Mouse (Mus musculus) forebrain, embryonic 15.5 days (tissue): Measurements from ENCODE around the gene Aldh3b2. TPM values are rescaled to one million over a fixed set of nuclear protein-coding genes. Genes with fewer than 3 reads are reported as not detected.
A peak's percentile ranks its signal among the peaks of the same experiment; 100 is the strongest.
"Not testable (repeated sequence)": the region's sequence is repeated elsewhere in the genome, so short reads cannot be mapped to it uniquely, and the experiment has no call there.

Source experiments
- ATAC-seq: fragments of 200-750 bp; cut with Nextera tagmentation; replicated peaks from 2 replicates; pipeline ENCODE4 v1.8.0; 2017; ENCODE audit warnings: mild to moderate bottlenecking, moderate TSS enrichment, moderate library complexity
- H3K27ac ChIP-seq: fragments of 300-500 bp; sonication (generic); replicated peaks from 2 replicates; pipeline ENCODE4 v1.5.1; 2015; ENCODE audit warnings: mild to moderate bottlenecking, inconsistent platforms
- H3K27me3 ChIP-seq: fragments of 300-500 bp; sonication (generic); 2 replicates; pipeline ENCODE4 v1.6.1; 2015; ENCODE audit warnings: inconsistent platforms
- H3K36me3 ChIP-seq: fragments of 300-500 bp; sonication (generic); 2 replicates; pipeline ENCODE4 v1.6.1; 2015; ENCODE audit warnings: mild to moderate bottlenecking, inconsistent platforms
- H3K4me1 ChIP-seq: fragments of 300-500 bp; sonication (generic); 2 replicates; pipeline ENCODE4 v1.6.1; 2015; ENCODE audit warnings: inconsistent platforms
- H3K4me2 ChIP-seq: fragments of 300-500 bp; sonication (generic); replicated peaks from 2 replicates; pipeline ENCODE4 v1.6.1; 2015; ENCODE audit warnings: mild to moderate bottlenecking, inconsistent platforms
- H3K4me3 ChIP-seq: fragments of 300-500 bp; sonication (generic); 2 replicates; pipeline ENCODE4 v1.5.1; 2015; ENCODE audit warnings: mild to moderate bottlenecking, inconsistent platforms
- H3K9ac ChIP-seq: fragments of 300-500 bp; sonication (generic); replicated peaks from 2 replicates; pipeline ENCODE4 v1.6.1; 2015; ENCODE audit warnings: mild to moderate bottlenecking, inconsistent platforms
- H3K9me3 ChIP-seq: fragments of 300-500 bp; sonication (generic); 2 replicates; pipeline ENCODE4 v1.6.1; 2016; ENCODE audit warnings: inconsistent platforms
- WGBS: fragments of 180-500 bp; shearing (Covaris S2); methylation state at CpG from one replicate; pipeline ENCODE4 v1.1.7; 2015; ENCODE audit warnings: mixed read lengths; 5-methylcytosine and 5-hydroxymethylcytosine counted together
- polyA plus RNA-seq: library from polyadenylated mRNA; unstranded; fragments of >200 nt; fragmentation: Nextera tagmentation; extraction: Ambion mirVana; gene quantifications from 2 replicates; pipeline ENCODE4 v1.2.1, GENCODE M21; 2015

Gene Aldh3b2
- polyA plus RNA-seq, 1 experiment from 2014 or later: 0.28 TPM

DNA sequence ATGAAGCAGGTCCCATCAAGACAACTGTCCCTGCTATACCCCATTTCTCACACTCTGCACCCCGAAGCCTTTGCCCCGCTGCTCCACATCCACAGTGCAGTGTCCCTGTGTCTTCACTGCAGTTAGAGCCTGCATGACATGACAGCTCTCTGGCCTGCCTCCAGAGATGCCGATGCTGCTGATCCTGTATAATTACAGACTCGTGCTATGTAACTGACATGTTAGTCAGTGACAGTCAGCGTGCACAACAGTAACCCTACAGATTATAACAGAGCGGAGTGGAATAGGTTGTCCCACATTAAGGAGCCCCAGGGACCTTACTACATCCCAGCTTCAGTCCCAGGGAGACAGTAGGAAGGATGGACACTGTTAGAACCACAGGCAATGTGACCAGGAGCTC, 2.5 kb downstream of the Aldh3b2 start:
- H3K4me3 ChIP-seq, H3K9ac ChIP-seq, H3K36me3 ChIP-seq, H3K4me1 ChIP-seq, H3K4me2 ChIP-seq, H3K9me3 ChIP-seq, H3K27me3 ChIP-seq: not testable (repeated sequence)
- ATAC-seq: peak; percentile 41; the same call in 1 of the 2 replicates
- WGBS: 63% methylated on average over 6 of the region's 6 CpGs
- 0 out of 2 replicates have a peak overlapping the region, but pooled peaks have one; percentile 19 for H3K27ac ChIP-seq

DNA sequence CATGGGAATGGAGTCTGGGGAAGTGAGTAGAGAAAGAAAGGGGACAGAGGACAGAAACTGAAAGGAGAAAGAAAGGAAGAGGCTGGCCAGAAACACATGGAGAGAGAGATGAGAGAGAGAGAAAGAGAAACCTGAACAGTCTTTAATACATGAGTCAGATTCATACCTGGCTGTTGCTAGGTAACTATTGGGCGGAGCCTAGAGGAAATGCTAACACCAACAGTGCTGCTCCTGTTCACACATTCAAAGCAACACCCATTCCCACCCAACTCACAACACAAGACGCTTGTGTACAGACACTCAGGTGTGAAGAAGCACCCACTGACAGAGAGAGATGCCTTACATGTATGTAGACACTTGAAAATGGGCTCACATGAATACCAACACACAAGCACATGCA, 3.7 kb downstream of the Aldh3b2 start:
- Histone ChIP-seq H3K4me2 (no peak overlapping the region), H3K4me1 (0 out of 2 replicates have a peak, but pooled peaks cover 3% of the 10 kb centered on the region), H3K27me3 (no peaks in the 10 kb centered on the region), H3K9me3 (no peaks in the 10 kb centered on the region), H3K9ac (no peak overlapping the region), H3K27ac (no peak overlapping the region), H3K4me3 (no peak overlapping the region), H3K36me3 (no peaks in the 10 kb centered on the region)
- no peak for ATAC-seq
- 85% methylated on average over 2 of the region's 2 CpGs for WGBS

DNA sequence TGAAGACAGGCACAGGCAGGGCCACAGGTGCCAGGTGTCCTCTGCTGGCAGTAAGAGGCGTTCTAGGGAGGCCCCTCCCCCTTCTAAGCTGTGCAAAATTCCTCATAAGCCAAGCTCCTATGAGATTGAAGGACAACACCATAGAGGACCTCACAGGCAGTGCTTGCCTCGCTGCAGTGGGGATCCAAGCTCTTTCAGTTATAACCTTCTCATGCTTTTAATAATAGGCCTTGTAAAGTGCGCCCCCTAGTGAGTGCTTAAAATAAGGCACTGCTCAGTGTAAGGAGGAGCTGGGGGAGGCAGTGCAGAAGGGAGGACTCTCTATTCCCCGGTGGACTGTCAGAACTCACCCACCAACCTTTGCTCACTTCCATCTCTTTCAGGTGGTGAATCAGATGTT, 8.2 kb downstream of the Aldh3b2 start:
- Histone ChIP-seq H3K4me3 (no peak overlapping the region), H3K27ac (no peak overlapping the region), H3K9ac (no peak overlapping the region), H3K9me3 (no peaks in the 10 kb centered on the region), H3K27me3 (no peaks in the 10 kb centered on the region), H3K4me1 (0 out of 2 replicates have a peak, but pooled peaks cover 3% of the 10 kb centered on the region), H3K36me3 (no peaks in the 10 kb centered on the region), H3K4me2 (no peak overlapping the region)
- ATAC-seq: peak; percentile 87
- WGBS: 11% methylated on average over 4 of the region's 4 CpGs

DNA sequence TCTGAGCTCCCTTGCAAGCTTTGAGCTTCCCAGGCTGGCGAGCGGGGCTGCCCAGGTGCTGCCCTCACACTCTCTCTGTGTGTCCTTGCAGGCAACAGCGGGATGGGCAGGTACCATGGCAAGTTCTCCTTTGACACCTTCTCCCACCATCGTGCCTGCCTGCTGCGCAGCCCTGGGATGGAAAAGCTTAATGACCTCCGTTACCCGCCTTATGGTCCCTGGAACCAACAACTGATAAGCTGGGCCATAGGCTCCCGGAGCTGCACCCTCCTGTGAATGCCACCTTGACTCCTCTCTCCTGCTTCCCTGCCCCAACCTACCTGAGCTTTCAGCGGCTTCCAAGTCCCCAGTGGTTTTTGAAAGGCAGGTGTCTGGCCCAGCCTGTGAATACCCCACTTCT, 8.8 kb downstream of the Aldh3b2 start:
- Histone ChIP-seq H3K9ac (no peak overlapping the region), H3K4me3 (no peak overlapping the region), H3K4me1 (0 out of 2 replicates have a peak, but pooled peaks cover 3% of the 10 kb centered on the region), H3K27me3 (no peaks in the 10 kb centered on the region), H3K9me3 (no peaks in the 10 kb centered on the region), H3K36me3 (no peaks in the 10 kb centered on the region), H3K27ac (no peak overlapping the region), H3K4me2 (no peak overlapping the region)
- WGBS: 78% methylated on average over 9 of the region's 9 CpGs
- no peak for ATAC-seq

DNA sequence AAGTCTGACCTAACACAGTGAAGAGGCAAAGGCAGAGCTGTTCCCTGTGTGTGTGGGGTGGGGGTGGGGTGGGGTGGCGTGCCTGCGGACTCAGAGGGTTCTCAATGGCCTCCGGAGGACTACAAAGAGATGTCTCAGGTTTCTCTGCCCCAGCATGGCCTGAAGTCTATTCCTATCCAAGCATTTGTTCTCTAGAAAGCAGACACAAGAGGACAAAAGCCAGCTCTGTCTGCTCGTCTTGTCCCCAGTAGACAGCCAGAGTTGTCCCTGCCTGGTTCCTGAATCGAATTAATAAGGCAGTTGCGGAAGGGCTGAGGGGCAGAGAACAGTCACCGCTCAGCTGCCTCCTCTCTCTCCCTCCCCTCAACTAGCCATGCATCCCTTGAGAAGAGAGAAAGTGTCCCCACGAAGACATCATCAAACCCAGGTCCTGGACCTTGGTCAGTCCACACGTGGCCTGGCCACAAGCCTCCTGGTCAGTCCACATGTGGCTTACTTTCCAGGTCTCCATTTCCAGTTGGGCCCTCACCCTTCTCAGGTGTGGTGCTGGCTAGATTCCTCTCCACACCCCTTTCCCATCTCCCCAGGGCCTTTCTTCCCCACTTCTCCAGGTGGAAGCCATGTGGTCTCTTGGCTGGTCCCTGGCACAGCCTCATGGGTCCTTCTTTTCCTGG, 11.5 kb downstream of the Aldh3b2 start:
- 34% methylated on average over 9 of the region's 9 CpGs for WGBS
- Histone ChIP-seq H3K4me2 (no peak overlapping the region), H3K27ac (no peak overlapping the region), H3K27me3 (no peaks in the 10 kb centered on the region), H3K36me3 (no peaks in the 10 kb centered on the region), H3K9me3 (no peaks in the 10 kb centered on the region), H3K4me1 (0 out of 2 replicates have a peak, but pooled peaks cover 3% of the 10 kb centered on the region), H3K4me3 (no peak overlapping the region), H3K9ac (no peak overlapping the region)
- ATAC-seq: no peak

DNA sequence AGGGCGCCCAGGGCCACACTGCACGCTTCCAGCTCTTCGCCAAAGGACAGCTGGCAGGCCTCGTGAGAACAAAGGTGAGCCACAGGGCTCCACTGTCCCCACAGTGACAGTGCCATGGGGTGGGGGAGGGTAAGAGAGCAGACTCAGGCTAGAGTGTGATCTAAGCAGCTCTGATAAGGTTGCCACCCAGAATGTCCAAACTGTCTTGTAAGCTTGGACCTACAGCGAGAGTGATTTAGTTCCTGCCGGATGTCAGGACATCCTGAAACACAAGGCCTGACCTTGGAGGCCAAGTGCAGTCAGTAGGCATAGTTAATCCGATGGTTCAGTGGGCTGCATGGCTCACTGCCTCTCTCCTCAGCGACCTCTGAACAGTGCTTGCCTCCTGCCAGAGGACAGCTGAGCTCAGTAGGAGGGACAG, 13.1 kb downstream of the Aldh3b2 start:
- H3K27me3 ChIP-seq: no peaks in the 10 kb centered on the region
- no peak overlapping the region for H3K4me3 ChIP-seq
- no peaks in the 10 kb centered on the region for H3K36me3 ChIP-seq
- H3K4me2 ChIP-seq: no peak overlapping the region
- H3K9ac ChIP-seq: no peak overlapping the region
- H3K27ac ChIP-seq: no peak overlapping the region
- ATAC-seq: no peak
- no peaks in the 10 kb centered on the region for H3K9me3 ChIP-seq
- 0 out of 2 replicates have a peak, but pooled peaks cover under 1% of the 10 kb centered on the region for H3K4me1 ChIP-seq
- 37% methylated on average over 8 of the region's 8 CpGs for WGBS

DNA sequence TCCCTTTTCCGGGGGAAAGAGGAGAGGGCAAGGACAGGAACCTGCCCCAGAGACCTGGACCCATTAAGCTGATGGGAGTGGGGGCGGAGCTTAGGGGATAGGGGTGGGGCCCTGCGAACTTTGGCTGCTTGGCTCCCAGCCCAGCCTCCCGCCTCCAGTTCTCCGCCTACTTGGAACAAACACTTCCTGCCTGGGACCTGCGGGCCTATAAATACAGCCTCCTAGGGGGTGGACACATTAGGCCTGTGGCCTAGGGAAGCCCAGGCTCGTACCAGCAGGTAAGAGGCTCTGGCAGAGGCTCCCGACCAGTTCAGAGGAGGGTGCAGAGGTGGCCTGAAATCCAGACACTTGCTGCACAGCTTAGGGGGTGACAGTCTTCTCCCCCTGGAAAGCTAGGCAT, 14.2 kb downstream of the Aldh3b2 start, which contains the start of gene Acy3:
Gene Acy3, plus strand, starts transcription at position 237 of the 400 bp plus-strand sequence.
- Histone ChIP-seq H3K36me3 (no peaks in the 10 kb centered on the region), H3K4me1 (no peaks in the 10 kb centered on the region), H3K9ac (no peak within 1 kb of the TSS), H3K4me3 (no peak within 1 kb of the TSS), H3K4me2 (no peak within 1 kb of the TSS), H3K27ac (no peak within 1 kb of the TSS), H3K27me3 (no peaks in the 10 kb centered on the region), H3K9me3 (no peaks in the 10 kb centered on the region)
- ATAC-seq: no peak
- 13% methylated on average over 8 of the region's 8 CpGs for WGBS

DNA sequence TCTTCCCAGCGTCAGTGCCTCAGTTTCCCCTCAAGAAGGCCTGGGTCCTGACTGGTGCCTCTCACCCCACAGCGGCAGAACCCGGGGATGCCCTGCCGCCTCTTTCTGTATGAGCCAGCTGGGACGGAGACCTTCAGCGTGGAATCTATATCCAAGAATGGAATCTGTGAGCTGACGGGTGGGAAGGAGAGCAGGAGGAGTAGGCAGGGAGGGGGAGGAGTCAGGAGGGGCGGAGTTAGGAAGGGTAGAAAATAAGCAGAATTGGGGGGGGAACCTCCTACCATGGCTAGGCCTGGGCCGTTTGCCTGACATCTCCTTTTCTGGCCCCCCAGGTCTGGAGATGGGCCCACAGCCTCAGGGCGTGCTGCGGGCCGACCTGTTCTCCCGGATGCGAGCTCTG, 15.9 kb downstream of the Aldh3b2 start:
- Histone ChIP-seq H3K4me1 (no peaks in the 10 kb centered on the region), H3K4me3 (no peak overlapping the region), H3K27me3 (no peaks in the 10 kb centered on the region), H3K4me2 (no peak overlapping the region), H3K36me3 (no peaks in the 10 kb centered on the region), H3K9ac (no peak overlapping the region), H3K9me3 (no peaks in the 10 kb centered on the region), H3K27ac (no peak overlapping the region)
- ATAC-seq: no peak
- WGBS: 89% methylated on average over 14 of the region's 14 CpGs

DNA sequence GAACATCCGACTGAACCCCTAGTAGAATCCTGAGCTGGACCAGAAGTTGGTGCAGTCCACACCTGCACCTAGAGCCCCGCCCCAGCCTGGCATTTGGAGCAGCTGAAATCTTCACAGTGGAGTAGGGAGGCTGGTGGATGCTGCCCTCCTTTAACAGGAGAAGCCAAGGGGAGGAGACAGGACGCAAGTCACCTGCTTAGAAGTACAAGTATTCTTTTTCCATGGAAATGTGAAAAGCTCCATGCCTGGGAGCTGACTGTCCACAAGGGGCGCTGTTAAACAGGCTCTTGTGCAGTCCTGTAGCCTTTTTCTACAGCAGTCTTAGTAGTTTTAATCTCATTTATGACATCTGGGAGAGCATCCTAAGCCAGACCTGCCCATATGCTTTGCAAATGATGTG, 16.6 kb downstream of the Aldh3b2 start:
- no peak overlapping the region for H3K4me3 ChIP-seq
- H3K36me3 ChIP-seq: no peaks in the 10 kb centered on the region
- no peak for ATAC-seq
- no peaks in the 10 kb centered on the region for H3K9me3 ChIP-seq
- no peaks in the 10 kb centered on the region for H3K4me1 ChIP-seq
- H3K27me3 ChIP-seq: no peaks in the 10 kb centered on the region
- no peak overlapping the region for H3K9ac ChIP-seq
- no peak overlapping the region for H3K27ac ChIP-seq
- 95% methylated on average over 4 of the region's 4 CpGs for WGBS
- no peak overlapping the region for H3K4me2 ChIP-seq

DNA sequence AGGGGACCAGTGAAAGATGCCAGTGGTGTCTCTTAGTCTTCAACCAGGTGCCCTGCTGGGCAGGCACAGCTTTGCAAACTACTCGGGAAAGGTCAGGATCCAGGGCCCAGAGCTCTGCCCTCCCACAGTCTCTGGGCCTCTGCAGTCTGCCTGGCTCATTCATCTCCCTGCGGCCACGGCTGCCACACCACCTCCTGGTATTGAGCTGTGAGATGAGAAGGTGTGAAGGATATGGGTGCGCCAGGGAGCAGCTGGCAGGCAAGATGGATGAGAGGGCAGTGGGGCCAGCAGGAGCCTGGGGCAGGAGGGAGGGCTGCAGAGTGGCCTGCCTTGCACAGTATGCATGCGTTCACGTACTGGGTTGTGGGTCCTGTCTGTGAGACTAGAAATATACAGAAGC, 18.7 kb downstream of the Aldh3b2 start:
- ATAC-seq: no peak
- no peaks in the 10 kb centered on the region for H3K36me3 ChIP-seq
- H3K4me3 ChIP-seq: no peak overlapping the region
- H3K9ac ChIP-seq: no peak overlapping the region
- no peak overlapping the region for H3K4me2 ChIP-seq
- no peak overlapping the region for H3K27ac ChIP-seq
- H3K27me3 ChIP-seq: no peaks in the 10 kb centered on the region; the same call in 1 of the 2 replicates
- WGBS: 70% methylated on average over 6 of the region's 6 CpGs
- H3K9me3 ChIP-seq: no peaks in the 10 kb centered on the region
- no peaks in the 10 kb centered on the region for H3K4me1 ChIP-seq

DNA sequence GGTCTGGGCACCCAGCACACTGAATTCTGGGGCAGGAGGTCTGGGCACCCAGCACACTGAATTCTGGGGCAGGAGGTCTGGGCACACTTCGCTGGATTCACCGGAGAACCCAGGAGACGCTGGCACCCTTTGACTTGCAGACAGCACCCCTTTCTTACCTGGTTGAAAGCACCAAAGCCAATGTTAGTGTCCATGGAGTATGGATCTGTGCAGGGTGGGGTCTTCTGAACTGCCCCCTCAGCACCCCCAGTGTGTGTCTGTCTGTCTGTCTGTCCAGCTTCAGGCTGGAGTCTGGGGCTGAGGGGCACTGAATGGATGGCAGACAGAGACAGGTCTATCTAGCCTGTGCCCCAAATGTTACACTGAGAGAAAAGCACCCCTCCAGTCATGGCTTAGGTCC, 19.4 kb downstream of the Aldh3b2 start:
- no peaks in the 10 kb centered on the region for H3K4me1 ChIP-seq
- H3K4me3 ChIP-seq: no peak overlapping the region
- no peak overlapping the region for H3K4me2 ChIP-seq
- 96% methylated on average over 3 of the region's 3 CpGs for WGBS
- no peak overlapping the region for H3K27ac ChIP-seq
- H3K27me3 ChIP-seq: no peaks in the 10 kb centered on the region; the same call in 1 of the 2 replicates
- H3K9ac ChIP-seq: no peak overlapping the region
- no peak for ATAC-seq
- no peaks in the 10 kb centered on the region for H3K9me3 ChIP-seq
- no peaks in the 10 kb centered on the region for H3K36me3 ChIP-seq

DNA sequence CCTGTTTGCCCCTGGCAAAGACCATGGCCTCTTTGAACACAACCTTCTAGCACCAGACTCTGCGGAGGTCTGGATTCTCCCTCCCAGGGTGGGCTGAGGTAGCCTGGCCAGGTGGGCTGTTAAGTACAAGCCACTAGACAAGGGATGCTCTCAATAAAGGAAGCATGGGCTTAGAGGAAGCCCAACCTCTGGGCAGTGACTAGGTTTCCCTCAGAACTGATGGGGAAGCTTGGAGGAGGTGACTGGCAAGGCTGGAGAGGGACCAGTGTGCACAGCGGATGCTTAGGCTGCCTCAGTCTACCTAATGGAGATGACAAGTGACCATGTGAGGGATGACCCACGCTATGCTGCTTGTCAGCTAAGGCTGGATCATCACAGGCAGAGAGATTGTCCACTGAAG, 19.8 kb downstream of the Aldh3b2 start:
- Histone ChIP-seq H3K4me2 (no peak overlapping the region), H3K4me1 (no peaks in the 10 kb centered on the region), H3K9ac (no peak overlapping the region), H3K27me3 (no peaks in the 10 kb centered on the region; the same call in 1 of the 2 replicates), H3K27ac (no peak overlapping the region), H3K9me3 (no peaks in the 10 kb centered on the region), H3K4me3 (no peak overlapping the region), H3K36me3 (no peaks in the 10 kb centered on the region)
- ATAC-seq: no peak
- 84% methylated on average over 3 of the region's 3 CpGs for WGBS

DNA sequence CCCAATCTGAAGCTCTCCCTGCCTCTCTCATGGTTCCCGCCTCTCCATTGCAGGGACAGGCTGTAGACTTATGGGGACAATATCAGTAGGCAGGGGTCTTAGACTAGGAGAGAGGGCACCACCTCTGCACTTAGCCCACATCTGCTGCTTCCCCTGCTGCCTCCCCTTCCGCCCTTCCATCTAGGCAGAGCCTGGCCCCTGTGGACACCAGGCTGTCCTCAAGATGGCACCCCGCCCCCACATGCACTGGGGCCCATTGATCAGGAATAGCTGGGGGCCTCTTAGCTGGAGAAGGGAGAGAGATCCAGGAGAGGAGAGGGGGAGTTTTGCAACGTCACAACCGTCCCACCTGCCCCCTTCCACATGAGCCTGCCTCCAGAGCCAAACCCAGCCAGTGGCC, 20.3 kb downstream of the Aldh3b2 start, which contains the start of gene Tbx10:
Gene Tbx10, plus strand, starts transcription at position 337 of the 400 bp plus-strand sequence.
- no peaks in the 10 kb centered on the region for H3K36me3 ChIP-seq
- no peak within 1 kb of the TSS for H3K27ac ChIP-seq
- no peak within 1 kb of the TSS for H3K4me2 ChIP-seq
- H3K9ac ChIP-seq: no peak within 1 kb of the TSS
- H3K27me3 ChIP-seq: no peaks in the 10 kb centered on the region; the same call in 1 of the 2 replicates
- H3K4me1 ChIP-seq: no peaks in the 10 kb centered on the region
- WGBS: 51% methylated on average over 5 of the region's 5 CpGs
- ATAC-seq: no peak
- H3K4me3 ChIP-seq: no peak within 1 kb of the TSS
- H3K9me3 ChIP-seq: no peaks in the 10 kb centered on the region
